ENCODE assay signal across 7 mouse cellular contexts in genomic region chr1:134067143-134067619, GRCm38 (mm10). TPM values are rescaled to one million over a fixed set of nuclear protein-coding genes. Genes with fewer than 3 reads are reported as not detected.
DNase-seq lines count a peak whose midpoint lies in the region; ATAC-seq and TF ChIP-seq lines count a peak whose summit lies in the region.

No protein-coding gene starts in this region.

- WGBS in bone marrow, adult 2 months = 3% methylated on average over 8 of the region's 8 CpGs
- WGBS in limb, embryonic 10.5 days = 9% methylated on average over 8 of the region's 8 CpGs
- 26% methylated on average over 8 of the region's 8 CpGs for WGBS in midbrain, embryonic 10.5 days

- H3K4me1 ChIP-seq in bone marrow, adult 2 months (ENCODE audit: control insufficient read depth, insufficient read depth, low read length) = peaks cover 14% of the 10 kb centered on the region
- H3K4me1 ChIP-seq in limb, embryonic 10.5 days = peaks cover 77% of the 10 kb centered on the region
- H3K4me1 ChIP-seq in midbrain, embryonic 10.5 days = peaks cover 92% of the 10 kb centered on the region

- ATAC-seq in CD4-positive, CD25-positive, alpha-beta regulatory T cell, adult 4 months = peak; percentile 40

- peak; percentile 54 to 56 for DNase-seq in heart, postnatal 10 days
- DNase-seq in limb, embryonic 10.5 days (ENCODE audit: low spot score) = peak; percentile 67
- DNase-seq in midbrain, embryonic 10.5 days (ENCODE audit: low spot score) = no peak
- DNase-seq in thymus, postnatal 4 days = peak; percentile 85
- DNase-seq in c-Kit-positive CD71-positive TER-119-positive erythroid progenitor cells, embryonic 14.5 days (ENCODE audit: low spot score) = no peak

- peak overlapping the region; percentile 52 for H3K27ac ChIP-seq in bone marrow, adult 2 months (ENCODE audit: control insufficient read depth, insufficient read depth, low read depth, low read length, poor library complexity)
- H3K27ac ChIP-seq in limb, embryonic 10.5 days = peak overlapping the region; percentile 76
- peak overlapping the region; percentile 98 for H3K27ac ChIP-seq in midbrain, embryonic 10.5 days (replicated peaks)

- no peak for TF ChIP-seq POLR2A in bone marrow, adult 2 months (IDR thresholded peaks at IDR 0.05; ENCODE audit: borderline replicate concordance, control insufficient read depth, low read depth, low read length)

- no peaks in the 10 kb centered on the region for H3K9me3 ChIP-seq in limb, embryonic 10.5 days (replicated peaks)
- no peaks in the 10 kb centered on the region for H3K9me3 ChIP-seq in midbrain, embryonic 10.5 days (replicated peaks)

- H3K36me3 ChIP-seq in limb, embryonic 10.5 days = no peaks in the 10 kb centered on the region
- H3K36me3 ChIP-seq in midbrain, embryonic 10.5 days = no peaks in the 10 kb centered on the region

- intact Hi-C loops in heart, postnatal 10 days (cut with DNase I) = no loop called here

- peaks cover 4% of the 10 kb centered on the region; the same call in 1 of the 2 replicates for H3K27me3 ChIP-seq in limb, embryonic 10.5 days (ENCODE audit: low read depth, poor library complexity, severe bottlenecking)
- no peaks in the 10 kb centered on the region for H3K27me3 ChIP-seq in midbrain, embryonic 10.5 days (ENCODE audit: low read depth, poor library complexity, severe bottlenecking)

- H3K4me3 ChIP-seq in bone marrow, adult 2 months (replicated peaks; ENCODE audit: control insufficient read depth, low read depth, low read length) = no peak overlapping the region
- peak overlapping the region; percentile 26; the same call in 1 of the 2 replicates for H3K4me3 ChIP-seq in limb, embryonic 10.5 days
- peak overlapping the region; percentile 14; the same call in 1 of the 2 replicates for H3K4me3 ChIP-seq in midbrain, embryonic 10.5 days

- no peak for TF ChIP-seq CTCF in bone marrow, adult 2 months (IDR thresholded peaks at IDR 0.05; ENCODE audit: control insufficient read depth, insufficient read depth, low read length)

RNA-seq across cellular contexts. Expression of gene Btg2, which starts 11.7 kb away (rescaled TPM):
- polyA plus RNA-seq in CD4-positive, CD25-positive, alpha-beta regulatory T cell, adult 4 months (2017; shearing (Covaris generic)) = 100 to 1,000 TPM; 243 to 289 TPM
- polyA plus RNA-seq in bone marrow, adult 2 months (2011; ENCODE audit: insufficient read depth, insufficient read length, low replicate concordance, missing spikeins) = 79.9 and 89.5 TPM in 2 replicates
- 10 to 100 TPM; 30.3 to 32.9 TPM for total RNA-seq in heart, postnatal 10 days (2021)
- polyA plus RNA-seq in limb, embryonic 10.5 days (2016; fragmentation: Nextera tagmentation; extraction: Ambion mirVana) = 10.1 and 17.7 TPM in 2 replicates
- polyA plus RNA-seq in midbrain, embryonic 10.5 days (2016; fragmentation: Nextera tagmentation; extraction: Ambion mirVana) = 107 and 161 TPM in 2 replicates

RNA-seq across cellular contexts. Expression of gene Fmod, which starts 30.1 kb away (rescaled TPM):
- polyA plus RNA-seq in CD4-positive, CD25-positive, alpha-beta regulatory T cell, adult 4 months (2017; shearing (Covaris generic)) = not detected
- 0.31 TPM in 1 of 2 replicates, not detected in the other for polyA plus RNA-seq in bone marrow, adult 2 months (2011; ENCODE audit: insufficient read depth, insufficient read length, low replicate concordance, missing spikeins)
- total RNA-seq in heart, postnatal 10 days (2021) = 10 to 100 TPM; 18.1 to 25.8 TPM
- 2.4 and 2.5 TPM in 2 replicates for polyA plus RNA-seq in limb, embryonic 10.5 days (2016; fragmentation: Nextera tagmentation; extraction: Ambion mirVana)
- polyA plus RNA-seq in midbrain, embryonic 10.5 days (2016; fragmentation: Nextera tagmentation; extraction: Ambion mirVana) = 2.8 and 6.5 TPM in 2 replicates

RNA-seq across cellular contexts. Expression of gene Chit1, which starts 43.9 kb away (rescaled TPM):
- not detected for polyA plus RNA-seq in CD4-positive, CD25-positive, alpha-beta regulatory T cell, adult 4 months (2017; shearing (Covaris generic))
- polyA plus RNA-seq in bone marrow, adult 2 months (2011; ENCODE audit: insufficient read depth, insufficient read length, low replicate concordance, missing spikeins) = not detected in 2 replicates
- total RNA-seq in heart, postnatal 10 days (2021) = not detected
- polyA plus RNA-seq in limb, embryonic 10.5 days (2016; fragmentation: Nextera tagmentation; extraction: Ambion mirVana) = not detected in 2 replicates
- not detected in 2 replicates for polyA plus RNA-seq in midbrain, embryonic 10.5 days (2016; fragmentation: Nextera tagmentation; extraction: Ambion mirVana)

Comparison
In these comparisons a context has a peak if more than half of its experiments do, and no peak if none do; other contexts are left out.
1. DNase-seq: peak in heart, postnatal 10 days (2 of 2), limb, embryonic 10.5 days (single experiment) and thymus, postnatal 4 days (single experiment); none in midbrain, embryonic 10.5 days (single experiment) and c-Kit-positive CD71-positive TER-119-positive erythroid progenitor cells, embryonic 14.5 days (single experiment).
2. Peak in every context shown above with its lines, with median percentiles within 50 percentile points of each other: H3K27ac ChIP-seq.